Mouse (Mus musculus): ENCODE measurements around the gene Vars. TPM values are rescaled to one million over a fixed set of nuclear protein-coding genes. Genes with fewer than 3 reads are reported as not detected.
A peak's percentile ranks its signal among the peaks of the same experiment; 100 is the strongest.

Vars gene
- polyA plus RNA-seq, 1 experiment from 2014 or later, result 57.8 TPM

- peak overlapping the region; percentile 76; the same call in 1 of the 2 replicates for H3K9ac ChIP-seq (replicated peaks)
- no peak for ATAC-seq (ENCODE audit: low FRiP score)
These were observed 57.5 kb downstream of the Vars start for GRCm38 (mm10) chr17:35058316-35058715.

GRCm38 (mm10) chr17:35058911-35059892 is 58.4 kb downstream of the Vars start, which contains the start of gene Ddah2:
Gene Ddah2 (plus strand): TSS chr17:35059035.
- Histone ChIP-seq H3K9ac (replicated peaks) (peak within 1 kb of the TSS; percentile 76), H3K27ac (replicated peaks) (peak within 1 kb of the TSS; percentile 86), H3K4me2 (peak within 1 kb of the TSS; percentile 84), H3K4me3 (replicated peaks) (peak within 1 kb of the TSS; percentile 79), H3K27me3 (replicated peaks) (peaks cover 9% of the 10 kb centered on the region), H3K36me3 (peaks cover 18% of the 10 kb centered on the region), H3K9me3 (replicated peaks) (no peaks in the 10 kb centered on the region), H3K4me1 (peaks cover 29% of the 10 kb centered on the region)
- peak; percentile 93 for ATAC-seq (ENCODE audit: low FRiP score)
- under 1% methylated on average over 56 of the region's 57 CpGs for WGBS

More at GRCm38 (mm10) chr17:35058316-35058715, 57.5 kb downstream of the Vars start:
- 63% methylated on average over 9 of the region's 9 CpGs for WGBS
- peak overlapping the region; percentile 84 for H3K4me2 ChIP-seq
- peaks cover 2% of the 10 kb centered on the region; the same call in 1 of the 2 replicates for H3K27me3 ChIP-seq (replicated peaks)
- H3K27ac ChIP-seq (replicated peaks), result peak overlapping the region; percentile 86
- H3K36me3 ChIP-seq, result peaks cover 18% of the 10 kb centered on the region
- peaks cover 28% of the 10 kb centered on the region for H3K4me1 ChIP-seq
- peak overlapping the region; percentile 79 for H3K4me3 ChIP-seq (replicated peaks)
- no peaks in the 10 kb centered on the region for H3K9me3 ChIP-seq (replicated peaks)

GRCm38 (mm10) chr17:35060071-35060470 is 59.3 kb downstream of the Vars start:
- Histone ChIP-seq H3K27ac (replicated peaks) (peak overlapping the region; percentile 86), H3K4me2 (peak overlapping the region; percentile 84), H3K27me3 (replicated peaks) (peaks cover 17% of the 10 kb centered on the region), H3K9me3 (replicated peaks) (no peaks in the 10 kb centered on the region), H3K4me3 (replicated peaks) (peak overlapping the region; percentile 79), H3K9ac (replicated peaks) (peak overlapping the region; percentile 76), H3K4me1 (peaks cover 37% of the 10 kb centered on the region), H3K36me3 (peaks cover 16% of the 10 kb centered on the region)
- WGBS, result 24% methylated on average over 14 of the region's 14 CpGs
- ATAC-seq (ENCODE audit: low FRiP score), result 0 out of 2 replicates have a peak, but pooled peaks have one; percentile 7

- Histone ChIP-seq H3K4me3 (replicated peaks) (peak overlapping the region; percentile 79), H3K36me3 (peaks cover 16% of the 10 kb centered on the region), H3K9me3 (replicated peaks) (no peaks in the 10 kb centered on the region), H3K4me1 (peaks cover 44% of the 10 kb centered on the region), H3K9ac (replicated peaks) (peak overlapping the region; percentile 76), H3K27ac (replicated peaks) (no peak overlapping the region), H3K27me3 (replicated peaks) (peaks cover 25% of the 10 kb centered on the region), H3K4me2 (peak overlapping the region; percentile 84)
- ATAC-seq (ENCODE audit: low FRiP score), result no peak
- WGBS, result 52% methylated on average over 22 of the region's 22 CpGs
These were observed 60.0 kb downstream of the Vars start for GRCm38 (mm10) chr17:35060737-35061297.

GRCm38 (mm10) chr17:35061299-35061698 is 60.5 kb downstream of the Vars start:
- peaks cover 30% of the 10 kb centered on the region for H3K27me3 ChIP-seq (replicated peaks)
- no peak for ATAC-seq (ENCODE audit: low FRiP score)
- peaks cover 44% of the 10 kb centered on the region for H3K4me1 ChIP-seq
- WGBS, result 82% methylated on average over 8 of the region's 8 CpGs
- peaks cover 16% of the 10 kb centered on the region for H3K36me3 ChIP-seq
- no peak overlapping the region for H3K27ac ChIP-seq (replicated peaks)
- no peak overlapping the region for H3K9ac ChIP-seq (replicated peaks)
- H3K4me3 ChIP-seq (replicated peaks), result peak overlapping the region; percentile 79; the same call in 1 of the 2 replicates
- H3K9me3 ChIP-seq (replicated peaks), result no peaks in the 10 kb centered on the region
- peak overlapping the region; percentile 15; the same call in 1 of the 2 replicates for H3K4me2 ChIP-seq

GRCm38 (mm10) chr17:35063466-35063865 is 62.7 kb downstream of the Vars start:
- H3K36me3 ChIP-seq, result peaks cover 16% of the 10 kb centered on the region
- H3K4me2 ChIP-seq, result no peak overlapping the region
- H3K27ac ChIP-seq (replicated peaks), result no peak overlapping the region
- H3K9ac ChIP-seq (replicated peaks), result no peak overlapping the region
- H3K27me3 ChIP-seq (replicated peaks), result peaks cover 45% of the 10 kb centered on the region
- no peak overlapping the region for H3K4me3 ChIP-seq (replicated peaks)
- H3K4me1 ChIP-seq, result peaks cover 38% of the 10 kb centered on the region
- H3K9me3 ChIP-seq (replicated peaks), result no peaks in the 10 kb centered on the region
- no peak for ATAC-seq (ENCODE audit: low FRiP score)
- WGBS, result 89% methylated on average over 3 of the region's 3 CpGs

GRCm38 (mm10) chr17:35064378-35064877 is 63.6 kb downstream of the Vars start:
- no peaks in the 10 kb centered on the region for H3K9me3 ChIP-seq (replicated peaks)
- peaks cover 45% of the 10 kb centered on the region for H3K27me3 ChIP-seq (replicated peaks)
- peaks cover 34% of the 10 kb centered on the region for H3K4me1 ChIP-seq
- WGBS, result 32% methylated on average over 10 of the region's 10 CpGs
- peaks cover 16% of the 10 kb centered on the region for H3K36me3 ChIP-seq
- H3K27ac ChIP-seq (replicated peaks), result no peak overlapping the region
- peak overlapping the region; percentile 55 for H3K4me2 ChIP-seq
- no peak for ATAC-seq (ENCODE audit: low FRiP score)
- H3K4me3 ChIP-seq (replicated peaks), result no peak overlapping the region
- no peak overlapping the region for H3K9ac ChIP-seq (replicated peaks)

GRCm38 (mm10) chr17:35064951-35065947 is 64.5 kb downstream of the Vars start, which contains the start of gene Ly6g6c:
Gene Ly6g6c (plus strand): TSS chr17:35065388.
- Histone ChIP-seq H3K4me1 (peaks cover 27% of the 10 kb centered on the region), H3K27me3 (replicated peaks) (peaks cover 45% of the 10 kb centered on the region), H3K27ac (replicated peaks) (no peak within 1 kb of the TSS), H3K9me3 (replicated peaks) (no peaks in the 10 kb centered on the region), H3K36me3 (peaks cover 16% of the 10 kb centered on the region), H3K4me3 (replicated peaks) (peak within 1 kb of the TSS; percentile 21), H3K9ac (replicated peaks) (no peak within 1 kb of the TSS), H3K4me2 (peak within 1 kb of the TSS; percentile 55)
- WGBS, result 1% methylated on average over 48 of the region's 48 CpGs
- ATAC-seq (ENCODE audit: low FRiP score), result no peak
